Mouse (Mus musculus): ENCODE measurements around the gene Oas1a. TPM values are rescaled to one million over a fixed set of nuclear protein-coding genes. Genes with fewer than 3 reads are reported as not detected.
"Not testable (repeated sequence)": the region's sequence is repeated elsewhere in the genome, so short reads cannot be mapped to it uniquely, and the experiment has no call there.

Gene Oas1a
- polyA plus RNA-seq, 1 experiment from 2014 or later = 0.57 TPM

DNA sequence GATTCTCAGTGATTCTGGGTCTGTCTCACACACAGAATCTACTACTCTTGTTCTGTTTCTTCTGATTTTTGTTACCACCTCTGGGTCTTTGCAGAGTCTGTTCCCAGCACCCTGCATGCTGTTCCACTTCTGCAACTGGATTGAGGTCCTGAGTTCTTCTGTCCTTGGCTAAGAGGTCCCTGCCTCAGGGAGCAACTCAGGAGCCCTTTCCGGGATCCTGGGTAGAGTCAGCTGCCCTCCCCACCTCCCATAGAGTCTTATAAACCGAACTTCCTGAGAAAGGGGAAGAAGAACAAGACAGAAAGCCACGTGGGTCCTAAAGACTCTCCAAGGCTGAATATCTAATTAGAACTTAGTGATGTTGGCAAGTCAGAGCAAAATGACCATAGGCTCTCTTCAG lies 16.3 kb downstream of the Oas1a start:
- no peak overlapping the region for H3K27ac ChIP-seq (replicated peaks; ENCODE audit: low read depth, low read length)
- H3K9me3 ChIP-seq (ENCODE audit: control insufficient read depth, low read length) = no peaks in the 10 kb centered on the region
- H3K4me1 ChIP-seq (ENCODE audit: control insufficient read depth, insufficient read depth, low read length) = no peaks in the 10 kb centered on the region
- no peak for DNase-seq (ENCODE audit: low spot score)
- no peak overlapping the region for H3K9ac ChIP-seq (ENCODE audit: low read length)
- H3K36me3 ChIP-seq (ENCODE audit: control insufficient read depth, insufficient read depth, low read length) = no peaks in the 10 kb centered on the region
- H3K4me3 ChIP-seq (ENCODE audit: low read depth, low read length) = no peak overlapping the region
- H3K4me2 ChIP-seq (ENCODE audit: low read depth, severe bottlenecking) = no peak overlapping the region
- no peaks in the 10 kb centered on the region for H3K27me3 ChIP-seq (ENCODE audit: control insufficient read depth, insufficient read depth, low read length)
- ATAC-seq (ENCODE audit: insufficient number of reproducible peaks, low FRiP score, low TSS enrichment, low read depth) = no peak
- 52% methylated on average over 3 of the region's 3 CpGs for WGBS

DNA sequence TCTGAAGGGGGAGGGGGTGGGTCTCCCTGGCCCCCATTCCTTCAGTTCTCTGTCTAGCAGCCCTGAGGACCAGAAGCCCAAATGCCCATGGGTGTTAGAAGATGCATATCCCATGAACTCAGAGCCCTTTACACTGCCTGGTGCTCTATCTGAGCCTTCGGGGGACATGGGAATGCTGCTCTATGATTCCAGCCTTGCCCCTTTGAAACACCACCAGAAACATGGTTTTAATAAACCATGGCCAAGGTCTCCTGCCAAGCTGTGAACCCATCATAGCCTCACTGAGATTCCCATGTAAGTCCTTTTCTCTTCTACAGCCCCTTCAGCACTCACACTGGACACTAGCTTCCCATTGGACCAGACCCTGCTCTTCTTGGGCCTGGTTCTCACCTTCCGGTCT lies 17.3 kb downstream of the Oas1a start:
- Histone ChIP-seq H3K9ac (ENCODE audit: low read length) (no peak overlapping the region), H3K27me3 (ENCODE audit: control insufficient read depth, insufficient read depth, low read length) (no peaks in the 10 kb centered on the region), H3K36me3 (ENCODE audit: control insufficient read depth, insufficient read depth, low read length) (no peaks in the 10 kb centered on the region), H3K4me2 (ENCODE audit: low read depth, severe bottlenecking) (no peak overlapping the region), H3K4me3 (ENCODE audit: low read depth, low read length) (no peak overlapping the region), H3K9me3 (ENCODE audit: control insufficient read depth, low read length) (no peaks in the 10 kb centered on the region), H3K4me1 (ENCODE audit: control insufficient read depth, insufficient read depth, low read length) (no peaks in the 10 kb centered on the region), H3K27ac (replicated peaks; ENCODE audit: low read depth, low read length) (no peak overlapping the region)
- no peak for ATAC-seq (ENCODE audit: insufficient number of reproducible peaks, low FRiP score, low TSS enrichment, low read depth)
- DNase-seq (ENCODE audit: low spot score) = no peak
- WGBS = 68% methylated on average over 2 of the region's 2 CpGs

DNA sequence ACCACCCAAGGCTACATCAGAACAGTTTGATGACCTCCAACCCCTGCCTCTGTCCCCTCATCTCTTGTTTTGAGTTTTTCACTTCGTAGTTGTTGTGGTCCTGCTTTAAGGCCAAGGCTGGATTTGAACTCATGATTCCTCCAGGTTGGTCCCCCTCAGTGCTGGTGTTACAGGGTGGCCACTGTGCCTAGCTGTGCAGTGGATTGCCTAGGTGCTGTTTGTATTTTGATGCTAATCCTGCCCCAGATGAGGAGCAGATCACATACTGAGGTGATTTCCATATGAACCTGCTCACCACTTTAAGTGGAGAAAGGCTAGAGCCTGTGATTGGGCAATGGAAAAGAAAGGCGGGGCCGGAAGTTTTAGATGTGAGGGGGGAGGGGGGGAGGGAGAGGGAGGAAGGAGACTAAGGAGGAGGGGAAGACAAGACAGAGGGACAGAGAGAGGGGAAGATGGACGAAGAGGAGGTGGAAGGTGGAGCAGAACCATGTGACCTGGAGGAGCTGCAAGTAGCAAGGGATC lies 19.0 kb downstream of the Oas1a start:
- H3K4me3 ChIP-seq (ENCODE audit: low read depth, low read length); H3K4me2 ChIP-seq (ENCODE audit: low read depth, severe bottlenecking); H3K27me3 ChIP-seq (ENCODE audit: control insufficient read depth, insufficient read depth, low read length); H3K9me3 ChIP-seq (ENCODE audit: control insufficient read depth, low read length); H3K27ac ChIP-seq (replicated peaks; ENCODE audit: low read depth, low read length); H3K4me1 ChIP-seq (ENCODE audit: control insufficient read depth, insufficient read depth, low read length); H3K36me3 ChIP-seq (ENCODE audit: control insufficient read depth, insufficient read depth, low read length); ATAC-seq (ENCODE audit: insufficient number of reproducible peaks, low FRiP score, low TSS enrichment, low read depth); DNase-seq (ENCODE audit: low spot score); H3K9ac ChIP-seq (ENCODE audit: low read length): not testable (repeated sequence)
- WGBS = 44% methylated on average over 4 of the region's 4 CpGs

DNA sequence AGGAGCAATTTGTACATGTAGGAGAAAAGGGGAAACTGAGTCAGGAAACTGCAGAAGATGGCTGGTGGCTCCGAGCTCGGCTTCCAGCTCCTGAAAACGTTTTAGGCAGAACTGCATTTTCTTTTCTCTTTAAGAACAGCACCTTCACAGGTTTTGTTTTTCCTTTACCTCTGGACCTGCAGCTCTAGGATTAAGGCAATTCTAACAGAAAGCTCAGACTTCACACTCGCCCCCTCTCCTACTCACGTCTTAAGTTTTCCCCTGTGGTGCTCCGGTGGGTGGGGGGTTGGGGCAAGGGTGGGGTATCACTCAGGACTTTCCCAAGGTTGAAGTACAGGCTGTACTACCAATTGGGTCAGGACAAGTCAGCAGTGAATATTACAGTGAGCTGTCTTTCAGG lies 19.5 kb downstream of the Oas1a start:
- ATAC-seq (ENCODE audit: insufficient number of reproducible peaks, low FRiP score, low TSS enrichment, low read depth) = no peak

DNA sequence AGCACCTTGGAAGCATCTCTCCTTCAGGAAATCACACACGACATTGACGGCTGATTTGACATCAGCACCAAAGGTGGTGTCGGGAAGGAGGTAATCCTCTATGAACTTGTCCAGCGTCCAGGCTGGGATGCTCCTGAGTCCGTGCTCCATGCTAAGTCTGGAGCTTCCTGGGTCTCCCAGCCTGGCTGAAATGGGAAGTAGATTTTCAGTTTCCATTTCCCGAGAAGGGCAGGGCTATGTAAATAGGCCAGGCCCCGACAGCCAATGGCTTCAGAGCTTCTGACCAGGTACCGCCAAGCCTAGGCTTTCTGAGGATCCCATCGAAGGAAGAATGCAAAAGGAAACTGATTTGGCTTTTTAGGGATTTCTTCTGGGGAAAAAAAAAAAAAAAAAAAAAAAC lies 19.9 kb downstream of the Oas1a start, which contains the start of gene Oas1g:
Gene Oas1g, minus strand, starts transcription at position 201 of the 400 bp plus-strand sequence.
- H3K4me3 ChIP-seq (ENCODE audit: low read depth, low read length); DNase-seq (ENCODE audit: low spot score); H3K4me2 ChIP-seq (ENCODE audit: low read depth, severe bottlenecking); ATAC-seq (ENCODE audit: insufficient number of reproducible peaks, low FRiP score, low TSS enrichment, low read depth); H3K9ac ChIP-seq (ENCODE audit: low read length); H3K36me3 ChIP-seq (ENCODE audit: control insufficient read depth, insufficient read depth, low read length); H3K4me1 ChIP-seq (ENCODE audit: control insufficient read depth, insufficient read depth, low read length); H3K9me3 ChIP-seq (ENCODE audit: control insufficient read depth, low read length); H3K27me3 ChIP-seq (ENCODE audit: control insufficient read depth, insufficient read depth, low read length); H3K27ac ChIP-seq (replicated peaks; ENCODE audit: low read depth, low read length): not testable (repeated sequence)
- 14% methylated on average over 5 of the region's 9 CpGs for WGBS

More for the DNA sequence above, 19.5 kb downstream of the Oas1a start:
- Histone ChIP-seq H3K27ac (replicated peaks; ENCODE audit: low read depth, low read length) (no peak overlapping the region), H3K4me1 (ENCODE audit: control insufficient read depth, insufficient read depth, low read length) (no peaks in the 10 kb centered on the region), H3K9me3 (ENCODE audit: control insufficient read depth, low read length) (no peaks in the 10 kb centered on the region), H3K4me2 (ENCODE audit: low read depth, severe bottlenecking) (no peak overlapping the region), H3K9ac (ENCODE audit: low read length) (no peak overlapping the region), H3K36me3 (ENCODE audit: control insufficient read depth, insufficient read depth, low read length) (no peaks in the 10 kb centered on the region), H3K27me3 (ENCODE audit: control insufficient read depth, insufficient read depth, low read length) (no peaks in the 10 kb centered on the region), H3K4me3 (ENCODE audit: low read depth, low read length) (no peak overlapping the region)
- no peak for DNase-seq (ENCODE audit: low spot score)
- WGBS = 48% methylated on average over 6 of the region's 6 CpGs

DNA sequence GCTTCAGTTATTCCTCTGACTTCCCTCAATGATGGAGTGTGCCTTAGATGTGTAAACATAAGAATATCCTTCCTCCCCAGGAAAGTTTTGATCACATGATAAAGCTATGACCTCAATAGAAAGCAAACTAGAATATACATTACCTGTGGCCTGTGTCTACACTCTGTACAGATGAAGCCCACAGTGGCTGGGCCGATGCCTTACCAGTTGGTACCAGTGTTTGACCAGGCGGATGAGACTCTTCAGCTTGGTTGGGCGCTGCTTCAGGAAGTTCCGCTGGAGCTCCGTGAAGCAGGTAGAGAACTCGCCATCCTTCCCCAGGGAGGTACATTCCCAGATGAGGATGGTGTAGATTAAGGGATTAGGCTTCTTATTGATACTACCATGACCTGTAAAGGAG lies 25.6 kb downstream of the Oas1a start:
- not testable (repeated sequence) for H3K27me3 ChIP-seq (ENCODE audit: control insufficient read depth, insufficient read depth, low read length); H3K27ac ChIP-seq (replicated peaks; ENCODE audit: low read depth, low read length); H3K4me1 ChIP-seq (ENCODE audit: control insufficient read depth, insufficient read depth, low read length); H3K4me2 ChIP-seq (ENCODE audit: low read depth, severe bottlenecking); DNase-seq (ENCODE audit: low spot score); H3K9me3 ChIP-seq (ENCODE audit: control insufficient read depth, low read length); H3K4me3 ChIP-seq (ENCODE audit: low read depth, low read length); H3K36me3 ChIP-seq (ENCODE audit: control insufficient read depth, insufficient read depth, low read length); H3K9ac ChIP-seq (ENCODE audit: low read length); ATAC-seq (ENCODE audit: insufficient number of reproducible peaks, low FRiP score, low TSS enrichment, low read depth)
- 91% methylated on average over 6 of the region's 6 CpGs for WGBS

DNA sequence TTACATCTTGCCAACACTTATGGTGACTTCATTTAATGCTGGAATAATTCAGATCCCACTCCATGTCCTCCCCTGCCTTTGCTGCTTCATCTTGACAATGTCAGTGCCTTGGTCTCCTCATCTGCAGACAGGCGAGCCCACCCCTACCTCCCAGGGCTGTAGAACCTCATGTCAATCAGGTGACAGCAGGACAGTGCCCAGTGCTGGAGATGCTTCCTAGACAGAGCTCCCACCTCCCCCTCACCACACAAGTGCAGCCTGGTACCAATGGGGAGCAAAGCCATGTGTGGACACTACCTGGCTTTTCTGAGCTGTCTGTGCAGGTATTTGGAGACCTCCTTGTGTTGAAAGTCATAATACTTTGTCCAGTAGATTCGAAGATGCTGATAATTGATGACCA lies 28.5 kb downstream of the Oas1a start:
- H3K9ac ChIP-seq (ENCODE audit: low read length); H3K4me3 ChIP-seq (ENCODE audit: low read depth, low read length); H3K36me3 ChIP-seq (ENCODE audit: control insufficient read depth, insufficient read depth, low read length); ATAC-seq (ENCODE audit: insufficient number of reproducible peaks, low FRiP score, low TSS enrichment, low read depth); H3K27me3 ChIP-seq (ENCODE audit: control insufficient read depth, insufficient read depth, low read length); H3K4me1 ChIP-seq (ENCODE audit: control insufficient read depth, insufficient read depth, low read length); H3K27ac ChIP-seq (replicated peaks; ENCODE audit: low read depth, low read length); DNase-seq (ENCODE audit: low spot score); H3K9me3 ChIP-seq (ENCODE audit: control insufficient read depth, low read length); H3K4me2 ChIP-seq (ENCODE audit: low read depth, severe bottlenecking): not testable (repeated sequence)
- WGBS = 64% methylated on average over 2 of the region's 2 CpGs

DNA sequence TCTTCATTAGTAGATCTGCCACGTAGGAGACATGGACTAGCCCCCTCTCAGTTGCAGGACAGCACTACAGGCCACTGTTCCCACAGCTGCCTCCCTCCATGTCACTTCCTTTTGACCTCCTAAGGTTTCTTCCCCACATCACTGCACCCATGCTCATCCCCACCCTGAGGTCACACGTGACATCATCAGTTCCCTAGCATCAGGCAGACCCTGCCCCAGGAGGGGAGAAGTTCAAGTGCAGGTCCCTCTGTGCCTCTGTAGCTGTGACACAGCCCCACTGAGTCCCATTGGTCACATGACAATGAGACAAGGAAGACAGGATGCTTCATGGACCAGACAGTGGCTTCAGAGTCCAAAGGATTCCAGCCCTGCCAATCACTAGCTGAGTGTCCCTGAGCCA lies 29.9 kb downstream of the Oas1a start:
- not testable (repeated sequence) for H3K9me3 ChIP-seq (ENCODE audit: control insufficient read depth, low read length); H3K4me2 ChIP-seq (ENCODE audit: low read depth, severe bottlenecking); H3K4me1 ChIP-seq (ENCODE audit: control insufficient read depth, insufficient read depth, low read length); H3K27ac ChIP-seq (replicated peaks; ENCODE audit: low read depth, low read length); H3K27me3 ChIP-seq (ENCODE audit: control insufficient read depth, insufficient read depth, low read length); ATAC-seq (ENCODE audit: insufficient number of reproducible peaks, low FRiP score, low TSS enrichment, low read depth); H3K9ac ChIP-seq (ENCODE audit: low read length); H3K4me3 ChIP-seq (ENCODE audit: low read depth, low read length); DNase-seq (ENCODE audit: low spot score); H3K36me3 ChIP-seq (ENCODE audit: control insufficient read depth, insufficient read depth, low read length)
- 70% methylated on average over 2 of the region's 2 CpGs for WGBS

DNA sequence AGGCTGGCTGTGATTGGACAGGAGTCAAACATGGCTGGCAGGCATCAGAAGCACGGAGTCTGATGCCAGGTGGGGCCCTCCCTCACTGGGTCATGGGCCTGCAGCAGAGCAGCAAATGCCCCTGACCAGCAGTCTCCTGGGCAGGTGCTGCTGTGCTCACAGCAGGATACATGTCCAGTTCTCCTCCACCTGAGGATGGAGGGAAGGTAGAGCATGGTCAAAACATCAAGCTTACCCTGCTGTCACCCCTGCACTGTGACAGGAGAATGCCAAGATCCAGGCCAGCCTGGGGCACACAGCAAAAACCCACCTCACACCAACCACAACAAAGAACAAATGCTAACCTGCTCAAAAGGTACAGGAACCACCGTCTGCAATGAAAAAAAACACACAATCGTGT lies 30.5 kb downstream of the Oas1a start:
- WGBS = 69% methylated on average over 2 of the region's 3 CpGs

More for the DNA sequence above, 30.5 kb downstream of the Oas1a start:
- H3K9me3 ChIP-seq (ENCODE audit: control insufficient read depth, low read length); H3K4me2 ChIP-seq (ENCODE audit: low read depth, severe bottlenecking); H3K4me3 ChIP-seq (ENCODE audit: low read depth, low read length); H3K9ac ChIP-seq (ENCODE audit: low read length); H3K27ac ChIP-seq (replicated peaks; ENCODE audit: low read depth, low read length); ATAC-seq (ENCODE audit: insufficient number of reproducible peaks, low FRiP score, low TSS enrichment, low read depth); DNase-seq (ENCODE audit: low spot score); H3K27me3 ChIP-seq (ENCODE audit: control insufficient read depth, insufficient read depth, low read length); H3K4me1 ChIP-seq (ENCODE audit: control insufficient read depth, insufficient read depth, low read length); H3K36me3 ChIP-seq (ENCODE audit: control insufficient read depth, insufficient read depth, low read length): not testable (repeated sequence)

All from limb, embryonic 11.5 days (tissue).